Mouse (Mus musculus) brain, embryonic 14.5 days (tissue): ENCODE results near the gene Mepce.

ENCODE experiments used
- CTCF ChIP-seq: fragments of 200-500 bp; IDR thresholded peaks from 2 replicates; pipeline ENCODE4 v1.5.1; 2012; ENCODE audit warnings: inconsistent platforms, mild to moderate bottlenecking, moderate library complexity, borderline replicate concordance; ENCODE audit not compliant: insufficient read depth, insufficient read length; ENCODE audit errors: extremely low read depth
- POLR2A ChIP-seq: fragments of 200-500 bp; IDR thresholded peaks from 2 replicates; pipeline ENCODE4 v1.6.1; 2012; ENCODE audit warnings: mild to moderate bottlenecking, inconsistent platforms, borderline replicate concordance; ENCODE audit not compliant: poor library complexity, insufficient read depth, insufficient read length, severe bottlenecking; ENCODE audit errors: extremely low read depth

GRCm38 (mm10) chr5:137768475-137768874 is 19.0 kb downstream of the Mepce start:
- no peak for TF ChIP-seq CTCF
- TF ChIP-seq POLR2A, result no peak
